Mouse (Mus musculus) embryo, embryonic 9.5 days (tissue): ENCODE results near the gene Klhl29.

Source experiments
- DNase-seq: peaks from one replicate; pipeline ENCODE4 v3.0.0-alpha.2; 2017; ENCODE audit errors: extremely low spot score

Gene Klhl29

GRCm38 (mm10) chr12:5222439-5223202 lies 152.9 kb downstream of the Klhl29 start:
- DNase-seq, result no peak

DNA sequence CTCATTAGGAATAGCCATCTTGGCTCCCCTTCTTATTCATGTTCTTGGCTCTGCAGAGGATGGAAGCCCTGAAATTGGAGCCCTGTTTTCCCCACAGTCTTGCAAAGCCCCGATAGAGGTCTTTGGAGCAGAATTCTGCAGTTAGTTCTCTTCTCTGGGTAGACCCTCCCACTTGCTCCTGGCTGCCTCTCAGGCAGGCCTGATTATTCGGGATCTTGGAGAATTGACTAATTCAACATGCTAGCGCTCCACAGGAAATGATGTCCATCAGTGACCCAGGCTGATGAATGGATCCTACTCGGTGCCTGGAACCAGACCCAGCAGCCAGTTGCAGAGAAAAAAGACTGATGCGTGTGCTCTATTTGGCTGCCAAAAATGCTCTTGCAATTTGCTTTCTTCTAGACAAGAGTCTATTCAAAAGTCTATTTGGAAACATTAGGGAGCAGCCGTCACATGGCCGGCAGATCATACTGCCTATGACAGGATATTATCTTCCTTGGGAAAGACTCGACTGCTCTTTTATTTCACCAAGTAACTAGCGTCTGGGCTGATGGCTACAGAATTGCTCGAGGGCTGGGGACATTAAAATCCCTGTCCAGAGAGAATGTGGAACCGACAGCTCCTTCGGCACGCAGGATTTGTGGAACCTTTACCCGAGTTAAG lies 155.4 kb downstream of the Klhl29 start:
- no peak for DNase-seq

DNA sequence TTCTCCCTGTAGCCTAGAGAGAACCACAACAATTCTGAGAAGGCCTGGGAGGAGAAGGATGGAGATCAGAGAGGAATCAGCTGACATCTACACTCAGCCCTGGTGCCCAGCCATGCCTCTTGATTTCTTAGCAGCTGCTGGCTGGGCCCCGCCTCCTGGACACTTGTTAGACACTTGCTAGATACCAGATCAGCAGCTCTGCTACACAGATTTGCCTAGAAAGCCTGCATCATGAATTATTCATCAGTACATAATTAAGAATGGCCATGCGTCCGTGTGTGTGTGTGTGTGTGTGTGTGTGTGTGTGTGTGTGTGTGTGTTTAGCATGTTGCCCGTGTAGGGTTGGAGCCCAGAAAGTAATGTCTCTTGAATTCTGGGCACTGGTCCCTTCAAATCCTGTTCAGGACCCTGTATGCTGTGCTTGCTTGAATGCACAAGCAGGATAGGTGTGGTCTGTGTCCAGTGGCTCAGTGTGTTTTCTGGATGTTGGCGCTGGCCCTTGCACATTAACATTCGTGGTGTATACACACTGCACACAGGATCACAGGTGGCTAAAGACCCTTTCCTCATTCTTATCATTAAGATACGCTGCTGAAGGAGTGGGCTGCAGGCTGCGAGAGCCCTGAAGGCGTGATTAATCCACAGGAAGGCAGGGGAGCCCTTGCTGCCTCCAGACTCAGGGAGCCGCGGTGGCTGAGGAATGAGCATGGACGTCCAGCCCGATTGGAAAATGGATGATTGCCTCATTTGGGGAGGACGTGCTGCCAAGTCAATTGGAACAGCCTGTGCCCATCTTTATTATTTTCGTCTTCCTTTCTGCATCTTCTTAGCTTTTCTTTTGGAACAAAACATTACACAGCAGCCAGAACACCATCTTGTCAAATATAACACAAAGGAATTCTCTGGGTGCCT lies 159.4 kb downstream of the Klhl29 start:
- DNase-seq, result no peak

GRCm38 (mm10) chr12:5214266-5214665 lies 161.2 kb downstream of the Klhl29 start:
- DNase-seq, result no peak

- DNase-seq, result no peak
These were observed 162.0 kb downstream of the Klhl29 start for GRCm38 (mm10) chr12:5213339-5214104.

GRCm38 (mm10) chr12:5211884-5212283 lies 163.6 kb downstream of the Klhl29 start:
- DNase-seq, result no peak

DNA sequence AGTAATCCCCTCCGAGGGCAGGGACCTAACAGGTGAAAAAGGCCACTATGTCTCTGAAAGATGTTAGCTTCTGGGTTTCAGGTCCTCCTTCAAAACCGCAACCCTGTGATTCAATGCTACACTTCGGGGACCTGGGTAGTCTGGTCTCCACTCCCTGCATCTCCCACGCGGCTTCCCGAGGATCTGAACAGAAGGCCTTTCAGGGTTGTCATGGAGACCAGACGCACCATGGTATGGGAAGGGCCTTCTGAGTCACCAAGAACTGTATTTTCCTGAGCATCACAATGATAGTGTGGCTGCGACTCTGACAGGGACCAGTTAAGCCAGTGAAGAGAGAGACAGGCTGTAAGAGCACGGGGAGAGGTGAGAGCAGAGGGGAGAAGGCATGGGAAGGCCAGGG lies 164.7 kb downstream of the Klhl29 start:
- DNase-seq, result no peak

- DNase-seq, result no peak
These were observed 167.3 kb downstream of the Klhl29 start for GRCm38 (mm10) chr12:5207941-5208905.

GRCm38 (mm10) chr12:5207172-5207571 lies 168.3 kb downstream of the Klhl29 start:
- DNase-seq, result no peak

DNA sequence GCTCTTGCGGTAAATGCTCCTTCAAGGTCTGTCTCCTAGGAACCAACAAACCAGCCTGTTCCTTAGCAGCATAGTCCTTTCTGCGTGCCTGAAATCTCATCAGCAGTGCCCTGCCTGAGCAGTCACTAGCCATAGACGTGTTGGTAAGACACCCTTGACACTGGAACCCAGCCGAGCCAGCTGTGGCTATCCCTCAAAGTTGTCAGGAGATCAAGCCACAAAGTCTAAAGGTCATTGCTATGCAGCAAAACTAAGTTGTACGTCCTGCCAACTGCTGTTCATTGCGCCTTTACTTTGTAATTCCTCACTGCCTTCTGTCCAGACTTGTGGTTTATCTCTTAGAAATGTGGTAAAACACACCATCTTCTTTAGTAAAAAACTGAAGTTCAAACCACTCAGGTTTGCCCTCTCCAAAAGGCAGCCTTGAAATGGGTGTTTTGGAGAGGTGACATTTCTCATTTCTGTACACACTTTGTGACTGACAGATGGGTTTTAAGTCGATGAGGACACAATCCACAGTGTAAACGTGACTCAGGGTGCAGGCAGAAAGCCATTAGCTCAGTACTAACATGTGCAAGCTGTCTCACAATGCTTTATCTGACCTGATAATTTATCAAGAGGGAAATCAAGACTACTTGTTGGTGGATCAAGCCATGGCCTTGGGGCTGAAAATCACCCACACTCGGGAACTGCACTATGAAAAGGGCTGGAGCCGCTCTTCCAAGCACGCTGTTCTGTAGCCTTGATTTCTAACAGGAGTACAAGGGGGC lies 171.2 kb downstream of the Klhl29 start:
- DNase-seq, result no peak

DNA sequence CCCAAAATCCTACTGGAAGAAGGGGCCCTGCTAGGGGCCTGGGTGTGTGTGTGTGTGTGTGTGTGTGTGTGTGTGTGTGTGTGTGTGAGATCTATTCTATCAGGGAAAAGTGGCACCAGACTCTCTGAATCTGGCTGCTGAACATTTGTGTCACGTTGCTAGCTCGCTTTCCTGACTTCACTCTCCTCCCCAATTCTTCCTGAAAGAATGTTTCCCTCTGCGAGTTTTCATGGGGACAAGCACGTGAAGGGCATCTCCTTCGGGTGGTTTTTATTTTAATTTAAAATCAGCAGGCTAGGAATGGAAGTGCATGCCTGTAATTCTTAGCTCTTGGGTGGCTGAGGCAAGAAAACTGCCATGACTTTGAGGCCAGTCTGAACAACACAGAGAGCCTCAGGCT lies 172.1 kb downstream of the Klhl29 start:
- DNase-seq, result no peak

DNA sequence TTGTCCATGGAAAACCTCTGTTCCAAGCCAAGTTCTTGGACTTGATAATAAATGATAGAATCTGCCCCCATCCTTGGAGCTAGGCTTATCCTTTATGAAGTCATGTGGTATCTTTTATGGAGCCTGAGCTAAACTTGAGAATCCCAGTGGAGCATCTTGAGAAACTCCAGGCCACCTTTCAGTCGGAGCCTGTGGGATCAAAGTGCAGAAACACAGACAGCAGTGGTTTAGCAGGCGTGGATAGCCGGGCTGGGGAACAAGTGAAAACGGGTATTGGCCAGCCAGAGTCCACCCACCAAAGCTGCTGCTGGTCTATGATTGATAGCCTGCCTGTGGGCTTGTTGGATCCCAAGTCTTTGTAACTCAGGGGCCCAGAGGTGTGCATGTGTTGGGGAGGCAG lies 177.2 kb downstream of the Klhl29 start:
- DNase-seq, result no peak

- DNase-seq, result no peak
These were observed 181.3 kb downstream of the Klhl29 start for GRCm38 (mm10) chr12:5194176-5194575.

GRCm38 (mm10) chr12:5192380-5192718 lies 183.1 kb downstream of the Klhl29 start:
- DNase-seq, result no peak

GRCm38 (mm10) chr12:5191628-5192379 lies 183.7 kb downstream of the Klhl29 start:
- DNase-seq, result peak; percentile 69

DNA sequence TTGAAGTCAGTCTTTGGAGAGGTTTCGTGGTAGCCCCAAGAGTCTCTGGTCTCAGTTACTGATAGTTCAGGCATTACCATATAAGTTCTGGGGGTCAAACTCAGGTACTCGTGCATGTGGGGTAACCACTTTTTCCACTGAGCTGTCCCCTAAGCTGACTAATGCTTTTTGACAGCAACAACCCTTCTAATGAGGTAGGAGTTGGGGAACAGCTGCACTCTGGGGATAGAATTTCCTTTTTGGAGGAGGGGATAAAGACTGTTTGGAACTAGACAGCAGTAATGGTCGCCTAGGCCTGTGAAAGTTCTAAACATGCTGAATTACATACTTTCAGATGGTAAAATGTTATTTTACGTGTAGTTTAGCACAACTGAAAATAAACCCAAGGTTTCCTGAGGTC lies 184.3 kb downstream of the Klhl29 start:
- no peak for DNase-seq

GRCm38 (mm10) chr12:5189446-5190150 lies 185.9 kb downstream of the Klhl29 start:
- peak; percentile 65 for DNase-seq

DNA sequence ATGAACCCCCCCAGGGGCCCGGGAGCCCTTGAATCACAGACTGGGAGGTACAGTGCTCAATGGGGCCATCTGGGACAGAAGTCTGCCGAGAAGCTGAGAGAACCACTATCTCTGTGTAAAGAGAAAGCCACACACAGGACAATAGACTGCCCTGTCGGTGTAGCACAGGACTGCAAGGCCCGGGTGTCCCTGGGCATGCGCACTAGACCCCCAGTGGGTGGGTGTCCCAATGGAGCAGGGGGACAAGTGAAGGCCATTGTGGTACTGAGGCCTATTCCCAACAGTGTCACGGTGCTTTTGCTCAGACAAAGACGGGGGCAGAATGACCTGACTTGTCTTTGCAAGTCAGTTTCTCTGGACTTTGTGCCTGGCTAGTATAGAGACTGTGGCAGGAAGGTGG lies 186.6 kb downstream of the Klhl29 start:
- DNase-seq, result peak; percentile 42
